Mouse (Mus musculus) adrenal gland, postnatal 14 days (tissue): ENCODE measurements around the gene Nid2. TPM values are rescaled to one million over a fixed set of nuclear protein-coding genes. Genes with fewer than 3 reads are reported as not detected.

Experiments used
- DNase-seq: peaks from one replicate; pipeline ENCODE4 v3.0.0; 2021; ENCODE audit warnings: mixed read lengths
- total RNA-seq: library from RNA; stranded (reverse); gene quantifications from 2 replicates; pipeline ENCODE4 v1.2.3, GENCODE M21; 2021

The Nid2 gene
- total RNA-seq, 1 experiment from 2014 or later, result 44.7 TPM

GRCm38 (mm10) chr14:19785797-19786588 is 34.9 kb downstream of the Nid2 start:
- DNase-seq, result peak; percentile 49

GRCm38 (mm10) chr14:19788443-19788842 is 37.4 kb downstream of the Nid2 start:
- no peak for DNase-seq

GRCm38 (mm10) chr14:19794881-19795280 is 43.8 kb downstream of the Nid2 start:
- DNase-seq, result no peak

GRCm38 (mm10) chr14:19796541-19797304 is 45.7 kb downstream of the Nid2 start:
- DNase-seq, result peak; percentile 43

- DNase-seq, result no peak
These were observed 49.4 kb downstream of the Nid2 start for GRCm38 (mm10) chr14:19800485-19800884.

- DNase-seq, result no peak
These were observed 50.6 kb downstream of the Nid2 start for GRCm38 (mm10) chr14:19801474-19802215.

- no peak for DNase-seq
These were observed 52.2 kb downstream of the Nid2 start for GRCm38 (mm10) chr14:19803222-19803621.

- peak; percentile 62 for DNase-seq
These were observed 52.6 kb downstream of the Nid2 start for GRCm38 (mm10) chr14:19803623-19804022.

- peak; percentile 55 for DNase-seq
These were observed 56.3 kb downstream of the Nid2 start for GRCm38 (mm10) chr14:19807339-19807738.

GRCm38 (mm10) chr14:19807858-19808257 is 56.8 kb downstream of the Nid2 start:
- no peak for DNase-seq

- no peak for DNase-seq
These were observed 58.9 kb downstream of the Nid2 start for GRCm38 (mm10) chr14:19809934-19810333.

- no peak for DNase-seq
These were observed 62.0 kb downstream of the Nid2 start for GRCm38 (mm10) chr14:19813061-19813460.

- DNase-seq, result peak; percentile 87
These were observed 66.9 kb downstream of the Nid2 start for GRCm38 (mm10) chr14:19817949-19818348.

GRCm38 (mm10) chr14:19821686-19822085 is 70.6 kb downstream of the Nid2 start:
- no peak for DNase-seq

- DNase-seq, result peak; percentile 96
These were observed 72.5 kb downstream of the Nid2 start, which contains the start of gene Rtraf for GRCm38 (mm10) chr14:19823321-19824142. TSS of gene Rtraf (minus strand) at chr14:19823824.

- DNase-seq, result no peak
These were observed 74.4 kb downstream of the Nid2 start for GRCm38 (mm10) chr14:19825481-19825880.

GRCm38 (mm10) chr14:19836289-19836688 is 85.2 kb downstream of the Nid2 start:
- DNase-seq, result no peak

- peak; percentile 72 for DNase-seq
These were observed 88.7 kb downstream of the Nid2 start for GRCm38 (mm10) chr14:19839600-19840332.

- DNase-seq, result no peak
These were observed 102.4 kb downstream of the Nid2 start for GRCm38 (mm10) chr14:19853471-19853870.

GRCm38 (mm10) chr14:19858279-19858678 is 107.2 kb downstream of the Nid2 start:
- DNase-seq, result no peak
